Mouse (Mus musculus) forebrain, embryonic 16.5 days (tissue): ENCODE measurements around the gene Mtcl1. TPM values are rescaled to one million over a fixed set of nuclear protein-coding genes. Genes with fewer than 3 reads are reported as not detected.

ENCODE experiments used
- polyA plus RNA-seq: library from polyadenylated mRNA; unstranded; fragments of >200 nt; fragmentation: Nextera tagmentation; extraction: Ambion mirVana; gene quantifications from 2 replicates; pipeline ENCODE4 v1.2.1, GENCODE M21; 2015

The Mtcl1 gene
- polyA plus RNA-seq, 1 experiment from 2014 or later: 44.3 TPM

Other genes with a start within 250 kb of the Mtcl1 start
- 73.6 and 76.1 TPM in 2 replicates for gene Rab12, start 70.0 kb upstream of the Mtcl1 start, polyA plus RNA-seq
- gene Themis3, start 144.9 kb upstream of the Mtcl1 start, polyA plus RNA-seq: not detected in 2 replicates